Mouse (Mus musculus) MN1 (cell line): ENCODE measurements around the gene Man2a2.
A peak's percentile ranks its signal among the peaks of the same experiment; 100 is the strongest.

Experiments used
- DNase-seq: peaks from one replicate; pipeline ENCODE4 v3.0.0-alpha.2; 2016; ENCODE audit warnings: low spot score

The Man2a2 gene

GRCm38 (mm10) chr7:80371041-80371751 is at the start of gene Man2a2:
TSS of gene Man2a2 (minus strand) at chr7:80371375.
- peak; percentile 81 for DNase-seq

DNA sequence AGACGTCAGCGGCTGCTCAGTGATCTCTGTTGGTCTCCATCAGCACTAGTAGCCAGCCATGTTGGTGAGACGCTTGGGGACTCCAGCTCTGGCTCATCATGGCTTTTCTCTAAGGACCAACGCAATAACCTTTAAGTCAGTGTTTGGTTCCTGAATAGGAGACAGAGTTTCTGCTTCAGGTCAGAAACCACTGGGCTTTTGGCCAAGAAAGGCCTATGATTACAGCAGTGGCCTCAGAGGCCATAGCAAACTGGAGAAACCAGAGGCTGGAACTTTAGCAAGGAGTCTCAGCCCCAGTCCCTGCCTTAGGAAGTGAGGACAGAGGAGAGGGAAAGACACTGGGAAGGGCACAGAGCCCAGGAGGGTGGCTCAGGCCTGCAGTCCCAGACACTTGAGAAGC is 49.4 kb upstream of the Man2a2 start:
- DNase-seq = no peak

GRCm38 (mm10) chr7:80419278-80419677 is 48.1 kb upstream of the Man2a2 start:
- DNase-seq = no peak

DNA sequence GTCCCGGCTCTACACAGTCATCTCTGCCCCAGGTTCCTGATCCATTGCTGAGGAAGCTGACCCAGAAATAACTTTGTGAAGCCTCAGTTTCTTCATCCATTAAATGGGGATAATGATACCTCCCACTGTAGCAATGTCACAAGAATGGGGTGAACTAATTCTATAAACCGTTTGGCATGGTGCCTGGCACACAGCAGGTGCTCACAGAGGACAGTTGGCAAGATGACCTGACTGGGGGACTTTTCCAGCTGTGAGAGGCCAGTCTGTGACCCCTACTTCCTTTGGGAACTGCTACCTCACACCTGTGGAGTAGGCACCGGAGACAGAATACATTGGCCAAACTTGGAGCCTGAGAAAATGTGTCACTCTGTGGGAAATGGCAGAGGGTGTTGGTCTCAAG is 46.9 kb upstream of the Man2a2 start:
- no peak for DNase-seq

DNA sequence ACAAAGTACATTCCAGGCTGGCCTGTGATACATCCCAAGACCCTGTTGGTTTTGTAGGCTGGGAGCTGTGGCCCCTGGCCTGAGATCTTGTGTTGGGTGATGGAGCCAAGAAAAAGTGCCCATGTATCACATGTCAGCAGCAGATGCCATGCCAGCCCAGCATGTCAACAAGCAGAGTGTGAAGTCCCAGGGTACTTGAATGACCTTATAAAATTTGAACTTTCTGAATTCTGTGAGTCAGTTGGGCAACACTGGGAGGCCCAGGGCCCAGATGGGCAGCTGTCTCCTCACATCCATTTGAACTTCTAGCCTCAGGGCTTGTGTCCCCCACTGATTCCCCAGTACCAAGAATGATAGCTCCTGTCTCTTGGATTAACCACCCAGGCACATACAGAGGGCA is 46.4 kb upstream of the Man2a2 start:
- no peak for DNase-seq

DNA sequence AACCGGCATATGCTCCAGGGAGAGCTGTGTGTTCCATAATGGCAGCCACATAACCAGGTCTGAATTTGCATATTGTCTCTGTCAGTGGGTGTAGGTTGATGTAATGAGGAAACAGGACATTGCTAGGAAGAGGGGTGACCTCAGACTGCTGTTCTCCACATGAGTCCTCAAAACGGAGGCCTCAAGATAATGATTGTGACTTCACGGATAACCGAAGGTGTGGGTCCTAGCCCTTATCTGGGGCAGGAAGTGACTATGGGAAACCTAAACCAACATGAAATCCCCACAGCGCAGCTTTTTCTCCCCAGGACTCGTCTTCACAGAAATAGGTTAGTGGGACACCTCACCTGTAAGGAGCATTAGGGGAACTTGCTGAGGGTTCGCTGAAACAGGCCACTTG is 45.8 kb upstream of the Man2a2 start:
- DNase-seq = no peak

GRCm38 (mm10) chr7:80414303-80414855 is 43.2 kb upstream of the Man2a2 start:
- DNase-seq = no peak

DNA sequence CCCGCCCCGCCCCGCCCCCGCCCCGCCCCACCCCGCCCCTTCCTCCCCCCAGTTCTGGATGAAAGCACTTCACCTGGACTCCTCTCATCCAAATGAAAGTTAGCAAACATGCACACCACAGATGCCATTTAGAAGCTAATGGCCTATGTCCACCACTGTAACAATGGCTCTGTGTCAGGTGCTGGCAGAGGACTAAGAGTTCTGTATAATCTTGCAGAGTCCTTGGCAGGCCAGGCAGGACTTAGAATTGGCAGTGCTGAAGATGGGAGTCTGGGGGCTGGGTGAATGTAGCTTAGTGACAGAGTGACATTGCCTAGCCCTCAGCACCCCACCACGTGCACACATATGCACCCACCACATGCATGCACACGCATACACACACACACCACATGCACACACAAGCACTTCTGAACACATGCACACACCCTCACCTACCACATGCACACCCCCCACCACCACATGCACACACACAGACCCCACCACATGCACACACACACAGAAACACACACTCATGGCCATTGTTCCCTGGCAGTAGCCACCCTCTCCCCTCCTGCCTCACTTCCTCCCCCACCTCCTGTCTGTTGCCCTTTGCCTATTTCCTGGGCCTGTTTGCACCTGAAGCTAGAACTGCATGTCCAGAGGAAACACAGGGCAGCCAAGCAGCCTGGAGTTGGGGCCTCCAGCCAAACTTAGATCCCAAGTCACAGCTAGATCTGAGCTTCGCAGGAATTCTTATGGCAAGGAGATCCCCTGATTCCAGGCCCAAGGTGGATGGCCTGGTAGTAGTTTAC is 42.5 kb upstream of the Man2a2 start:
- DNase-seq = no peak

DNA sequence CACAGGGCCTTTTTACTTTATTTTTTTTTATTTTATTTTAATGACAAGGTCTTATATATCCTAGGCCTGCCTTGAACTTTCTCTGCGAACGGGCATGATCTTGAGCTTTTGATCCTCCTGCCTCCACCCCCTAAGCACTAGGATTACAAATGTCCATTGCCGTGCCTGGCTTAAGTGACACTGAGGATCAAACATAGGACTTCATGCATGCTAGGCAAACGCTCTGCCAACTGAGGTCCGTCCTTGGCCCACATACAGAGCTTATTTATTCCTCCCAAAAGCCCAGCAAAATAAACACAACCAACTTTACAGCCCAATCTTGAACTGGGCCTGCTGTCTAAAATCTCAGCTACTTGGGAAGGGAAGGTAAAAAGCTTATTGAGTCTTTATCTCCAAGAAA is 41.6 kb upstream of the Man2a2 start:
- no peak for DNase-seq

- DNase-seq = no peak
Measured at GRCm38 (mm10) chr7:80412279-80412678, 41.1 kb upstream of the Man2a2 start.

DNA sequence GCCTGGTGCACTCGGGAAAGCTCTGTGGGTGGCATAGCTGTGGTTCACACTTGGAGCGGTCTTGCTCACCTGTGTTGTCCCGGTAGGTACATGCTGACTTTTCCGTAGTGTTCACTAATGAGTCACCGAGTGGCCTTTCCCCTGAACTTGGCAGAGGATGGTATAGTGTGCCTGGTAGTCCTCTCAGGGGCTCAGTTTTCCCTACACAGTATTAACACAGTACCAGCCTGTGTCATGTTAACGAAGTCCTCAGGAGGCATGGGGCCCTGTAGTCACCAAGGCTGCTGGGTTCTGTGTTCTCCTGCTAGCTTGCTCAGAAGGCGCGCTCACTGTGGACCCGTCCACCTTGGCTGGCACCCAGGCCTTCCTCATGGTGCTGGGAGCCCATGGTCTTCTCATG is 39.2 kb upstream of the Man2a2 start:
- no peak for DNase-seq

DNA sequence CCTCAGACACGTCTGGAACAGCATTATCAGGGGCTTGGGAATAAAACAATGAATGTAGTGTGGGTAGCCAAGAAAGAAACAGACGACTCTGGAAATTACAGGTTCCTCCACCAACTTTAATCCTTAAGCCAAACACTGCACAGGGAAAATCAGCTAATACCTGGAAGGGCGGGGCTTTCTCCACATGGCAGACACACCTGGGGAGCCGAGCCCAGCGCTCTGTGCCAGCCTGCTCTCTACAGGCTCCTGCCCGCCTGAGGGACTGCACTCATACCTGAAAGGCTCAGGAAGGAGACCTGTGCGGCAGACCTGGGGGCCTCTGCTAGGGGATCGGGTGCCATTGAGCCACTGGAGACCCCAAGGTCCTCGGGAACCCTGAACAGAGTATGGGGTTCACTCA is 36.5 kb upstream of the Man2a2 start:
- DNase-seq = no peak

DNA sequence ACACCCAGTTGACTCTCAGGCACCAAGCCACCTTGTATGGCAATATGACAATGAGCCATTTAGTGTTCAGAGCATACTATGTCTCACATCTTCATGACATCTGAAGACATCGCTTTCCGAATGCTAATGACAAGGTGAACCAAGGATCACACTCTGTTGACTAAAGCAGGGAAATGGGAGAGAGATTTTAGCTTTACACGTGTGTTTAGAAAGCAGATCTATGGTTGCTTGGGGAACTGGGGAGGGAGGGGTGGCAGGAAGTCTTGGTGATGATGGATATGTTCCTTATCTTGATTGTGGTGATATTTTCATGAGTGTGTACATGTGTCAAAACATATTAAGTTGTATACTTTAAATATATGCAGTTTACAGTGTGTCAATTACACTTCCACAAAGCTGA is 35.0 kb upstream of the Man2a2 start:
- DNase-seq = no peak

- DNase-seq = no peak
Measured at GRCm38 (mm10) chr7:80405188-80405695, 34.1 kb upstream of the Man2a2 start, which contains the start of gene Furin. TSS of gene Furin (minus strand) at chr7:80405436.

GRCm38 (mm10) chr7:80404101-80404894 is 33.1 kb upstream of the Man2a2 start:
- no peak for DNase-seq

DNA sequence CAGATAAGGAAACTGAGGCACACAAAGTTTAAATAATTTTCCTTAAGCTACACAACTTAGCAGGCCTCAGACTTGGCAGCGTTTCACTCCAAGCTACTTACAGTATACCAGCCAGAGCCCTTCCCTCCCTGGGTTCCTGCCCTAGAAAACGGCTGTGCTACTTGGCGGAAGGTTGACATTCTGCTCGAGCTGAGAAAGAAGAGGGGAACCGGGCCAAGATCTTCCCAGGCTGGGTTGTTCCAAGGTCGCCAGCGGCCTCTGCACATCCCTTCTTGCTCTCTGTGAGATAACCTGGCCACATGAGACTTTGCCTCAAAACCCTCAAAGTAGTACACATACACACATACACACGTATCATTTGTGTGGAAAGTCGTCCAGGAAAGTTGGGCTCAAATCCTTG is 32.4 kb upstream of the Man2a2 start:
- peak; percentile 34 for DNase-seq

DNA sequence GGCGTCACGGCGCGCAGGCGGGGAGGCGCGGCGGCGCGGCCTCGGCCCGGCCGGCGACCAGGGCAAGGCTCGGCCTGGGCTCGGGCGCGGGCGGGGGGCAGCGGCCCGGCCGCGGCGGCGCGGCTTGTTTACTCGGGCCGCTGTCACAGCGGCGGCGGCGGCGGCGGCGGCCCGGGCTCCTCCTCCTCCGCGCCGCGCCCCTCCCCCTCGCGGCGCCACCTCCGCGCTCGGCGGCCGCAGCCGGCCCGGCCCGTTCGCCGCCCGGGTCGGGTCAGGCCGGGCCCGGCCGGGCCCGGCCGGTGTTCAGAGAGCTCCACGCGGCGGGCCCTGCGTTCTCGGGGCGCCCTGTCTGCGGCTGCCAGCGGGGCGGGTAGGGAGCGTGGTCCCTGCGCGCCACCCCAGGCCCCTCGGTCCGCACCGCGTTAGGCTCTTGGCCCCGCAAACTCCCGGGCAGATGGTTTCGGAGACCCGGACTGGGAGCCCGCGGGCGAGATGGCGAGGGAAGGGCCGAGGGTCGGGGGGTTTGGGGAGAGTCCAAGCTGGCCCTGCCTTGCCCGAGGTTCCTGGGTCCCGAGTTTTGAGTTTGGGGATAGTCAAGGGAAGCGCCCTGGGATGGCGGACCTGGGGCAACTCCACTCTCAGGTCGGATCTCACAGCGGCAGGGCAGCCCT is 31.6 kb upstream of the Man2a2 start:
- peak; percentile 77 for DNase-seq

- peak; percentile 65 for DNase-seq
Measured at GRCm38 (mm10) chr7:80401860-80402641, 30.9 kb upstream of the Man2a2 start.

GRCm38 (mm10) chr7:80401041-80401859 is 30.1 kb upstream of the Man2a2 start:
- DNase-seq = peak; percentile 43

DNA sequence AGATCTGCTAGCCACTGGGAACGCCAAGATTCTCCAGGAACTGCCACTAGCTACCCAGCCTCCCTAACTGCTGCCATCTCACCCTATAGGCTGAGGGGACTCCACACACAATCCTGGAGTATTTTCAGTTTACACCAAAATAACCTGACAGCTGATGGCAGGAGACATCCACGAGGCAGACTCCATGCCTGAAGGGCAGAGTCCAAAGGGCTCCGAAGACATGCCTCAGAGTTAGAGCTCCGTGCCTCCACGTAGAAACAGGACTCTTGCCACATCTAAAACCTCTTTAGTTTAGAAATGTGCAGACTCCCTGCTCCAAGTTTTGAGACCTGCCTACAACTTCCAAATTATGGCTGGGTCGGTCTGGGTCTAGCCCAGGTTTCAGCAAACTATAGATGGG is 29.4 kb upstream of the Man2a2 start:
- DNase-seq = no peak
